Mouse (Mus musculus): ENCODE results near the gene Gm20696. TPM values are rescaled to one million over a fixed set of nuclear protein-coding genes. Genes with fewer than 3 reads are reported as not detected.

Gm20696 gene
- polyA plus RNA-seq, 1 experiment from 2014 or later, result 3.0 TPM

GRCm38 (mm10) chr6:99347836-99348235, 318.8 kb downstream of the Gm20696 start:
- WGBS, result 12% methylated on average over 10 of the region's 10 CpGs
- H3K9ac ChIP-seq (replicated peaks; ENCODE audit: low read depth, low read length), result no peak overlapping the region
- H3K4me2 ChIP-seq (ENCODE audit: low read depth, low read length), result no peak overlapping the region
- H3K9me3 ChIP-seq (ENCODE audit: control insufficient read depth, low read length), result no peaks in the 10 kb centered on the region
- no peaks in the 10 kb centered on the region for H3K36me3 ChIP-seq (ENCODE audit: control insufficient read depth, insufficient read depth, low read length)
- H3K4me1 ChIP-seq (ENCODE audit: control insufficient read depth, insufficient read depth, low read length), result peaks cover 4% of the 10 kb centered on the region; the same call in 1 of the 2 replicates
- ATAC-seq (ENCODE audit: low read depth), result no peak
- no peaks in the 10 kb centered on the region for H3K27me3 ChIP-seq (ENCODE audit: control insufficient read depth, insufficient read depth, low read length)
- H3K27ac ChIP-seq (ENCODE audit: low read depth, low read length), result no peak overlapping the region
- no peak overlapping the region for H3K4me3 ChIP-seq (ENCODE audit: low read depth, low read length)

GRCm38 (mm10) chr6:99344966-99345365, 321.6 kb downstream of the Gm20696 start:
- Histone ChIP-seq H3K9ac (replicated peaks; ENCODE audit: low read depth, low read length) (no peak overlapping the region), H3K27ac (ENCODE audit: low read depth, low read length) (no peak overlapping the region), H3K4me3 (ENCODE audit: low read depth, low read length) (no peak overlapping the region), H3K36me3 (ENCODE audit: control insufficient read depth, insufficient read depth, low read length) (no peaks in the 10 kb centered on the region), H3K9me3 (ENCODE audit: control insufficient read depth, low read length) (no peaks in the 10 kb centered on the region), H3K4me1 (ENCODE audit: control insufficient read depth, insufficient read depth, low read length) (peaks cover 4% of the 10 kb centered on the region; the same call in 1 of the 2 replicates), H3K4me2 (ENCODE audit: low read depth, low read length) (no peak overlapping the region), H3K27me3 (ENCODE audit: control insufficient read depth, insufficient read depth, low read length) (no peaks in the 10 kb centered on the region)
- ATAC-seq (ENCODE audit: low read depth), result no peak
- WGBS, result 96% methylated on average over 7 of the region's 7 CpGs

GRCm38 (mm10) chr6:99344357-99344756, 322.2 kb downstream of the Gm20696 start:
- Histone ChIP-seq H3K36me3 (ENCODE audit: control insufficient read depth, insufficient read depth, low read length) (no peaks in the 10 kb centered on the region), H3K27me3 (ENCODE audit: control insufficient read depth, insufficient read depth, low read length) (no peaks in the 10 kb centered on the region), H3K4me3 (ENCODE audit: low read depth, low read length) (no peak overlapping the region), H3K9me3 (ENCODE audit: control insufficient read depth, low read length) (no peaks in the 10 kb centered on the region), H3K27ac (ENCODE audit: low read depth, low read length) (no peak overlapping the region), H3K9ac (replicated peaks; ENCODE audit: low read depth, low read length) (no peak overlapping the region), H3K4me1 (ENCODE audit: control insufficient read depth, insufficient read depth, low read length) (peaks cover 6% of the 10 kb centered on the region; the same call in 1 of the 2 replicates), H3K4me2 (ENCODE audit: low read depth, low read length) (no peak overlapping the region)
- no peak for ATAC-seq (ENCODE audit: low read depth)
- 90% methylated on average over 3 of the region's 3 CpGs for WGBS

GRCm38 (mm10) chr6:99343815-99344214, 322.8 kb downstream of the Gm20696 start:
- no peaks in the 10 kb centered on the region for H3K27me3 ChIP-seq (ENCODE audit: control insufficient read depth, insufficient read depth, low read length)
- WGBS, result 86% methylated on average over 3 of the region's 3 CpGs
- H3K4me1 ChIP-seq (ENCODE audit: control insufficient read depth, insufficient read depth, low read length), result peaks cover 8% of the 10 kb centered on the region; the same call in 1 of the 2 replicates
- no peak for ATAC-seq (ENCODE audit: low read depth)
- no peaks in the 10 kb centered on the region for H3K36me3 ChIP-seq (ENCODE audit: control insufficient read depth, insufficient read depth, low read length)
- no peak overlapping the region for H3K4me2 ChIP-seq (ENCODE audit: low read depth, low read length)
- H3K9me3 ChIP-seq (ENCODE audit: control insufficient read depth, low read length), result no peaks in the 10 kb centered on the region
- H3K27ac ChIP-seq (ENCODE audit: low read depth, low read length), result no peak overlapping the region
- no peak overlapping the region for H3K4me3 ChIP-seq (ENCODE audit: low read depth, low read length)
- no peak overlapping the region for H3K9ac ChIP-seq (replicated peaks; ENCODE audit: low read depth, low read length)

- H3K4me1 ChIP-seq (ENCODE audit: control insufficient read depth, insufficient read depth, low read length), result 0 out of 2 replicates have a peak, but pooled peaks cover 4% of the 10 kb centered on the region
- WGBS, result 95% methylated on average over 3 of the region's 3 CpGs
- no peak overlapping the region for H3K4me2 ChIP-seq (ENCODE audit: low read depth, low read length)
- H3K4me3 ChIP-seq (ENCODE audit: low read depth, low read length), result no peak overlapping the region
- ATAC-seq (ENCODE audit: low read depth), result no peak
- H3K36me3 ChIP-seq (ENCODE audit: control insufficient read depth, insufficient read depth, low read length), result no peaks in the 10 kb centered on the region
- no peaks in the 10 kb centered on the region for H3K27me3 ChIP-seq (ENCODE audit: control insufficient read depth, insufficient read depth, low read length)
- no peaks in the 10 kb centered on the region for H3K9me3 ChIP-seq (ENCODE audit: control insufficient read depth, low read length)
- H3K27ac ChIP-seq (ENCODE audit: low read depth, low read length), result no peak overlapping the region
- H3K9ac ChIP-seq (replicated peaks; ENCODE audit: low read depth, low read length), result no peak overlapping the region
These were observed 324.2 kb downstream of the Gm20696 start for GRCm38 (mm10) chr6:99342416-99342815.

- Histone ChIP-seq H3K4me3 (ENCODE audit: low read depth, low read length) (no peak overlapping the region), H3K27me3 (ENCODE audit: control insufficient read depth, insufficient read depth, low read length) (no peaks in the 10 kb centered on the region), H3K27ac (ENCODE audit: low read depth, low read length) (no peak overlapping the region), H3K36me3 (ENCODE audit: control insufficient read depth, insufficient read depth, low read length) (no peaks in the 10 kb centered on the region), H3K9ac (replicated peaks; ENCODE audit: low read depth, low read length) (no peak overlapping the region), H3K9me3 (ENCODE audit: control insufficient read depth, low read length) (no peaks in the 10 kb centered on the region), H3K4me1 (ENCODE audit: control insufficient read depth, insufficient read depth, low read length) (peaks cover 7% of the 10 kb centered on the region; the same call in 1 of the 2 replicates), H3K4me2 (ENCODE audit: low read depth, low read length) (no peak overlapping the region)
- no peak for ATAC-seq (ENCODE audit: low read depth)
- WGBS, result 85% methylated on average over 4 of the region's 4 CpGs
These were observed 325.7 kb downstream of the Gm20696 start for GRCm38 (mm10) chr6:99340902-99341301.

GRCm38 (mm10) chr6:99339986-99340721, 326.4 kb downstream of the Gm20696 start:
- Histone ChIP-seq H3K27me3 (ENCODE audit: control insufficient read depth, insufficient read depth, low read length) (no peaks in the 10 kb centered on the region), H3K9ac (replicated peaks; ENCODE audit: low read depth, low read length) (no peak overlapping the region), H3K4me1 (ENCODE audit: control insufficient read depth, insufficient read depth, low read length) (peaks cover 7% of the 10 kb centered on the region; the same call in 1 of the 2 replicates), H3K27ac (ENCODE audit: low read depth, low read length) (no peak overlapping the region), H3K4me2 (ENCODE audit: low read depth, low read length) (no peak overlapping the region), H3K36me3 (ENCODE audit: control insufficient read depth, insufficient read depth, low read length) (no peaks in the 10 kb centered on the region), H3K9me3 (ENCODE audit: control insufficient read depth, low read length) (no peaks in the 10 kb centered on the region), H3K4me3 (ENCODE audit: low read depth, low read length) (no peak overlapping the region)
- WGBS, result 81% methylated on average over 10 of the region's 10 CpGs
- no peak for ATAC-seq (ENCODE audit: low read depth)

GRCm38 (mm10) chr6:99339343-99339620, 327.3 kb downstream of the Gm20696 start:
- WGBS, result 24% methylated on average over 5 of the region's 5 CpGs
- Histone ChIP-seq H3K27me3 (ENCODE audit: control insufficient read depth, insufficient read depth, low read length) (no peaks in the 10 kb centered on the region), H3K9ac (replicated peaks; ENCODE audit: low read depth, low read length) (no peak overlapping the region), H3K4me2 (ENCODE audit: low read depth, low read length) (no peak overlapping the region), H3K9me3 (ENCODE audit: control insufficient read depth, low read length) (no peaks in the 10 kb centered on the region), H3K4me1 (ENCODE audit: control insufficient read depth, insufficient read depth, low read length) (peaks cover 7% of the 10 kb centered on the region; the same call in 1 of the 2 replicates), H3K27ac (ENCODE audit: low read depth, low read length) (no peak overlapping the region), H3K36me3 (ENCODE audit: control insufficient read depth, insufficient read depth, low read length) (no peaks in the 10 kb centered on the region), H3K4me3 (ENCODE audit: low read depth, low read length) (no peak overlapping the region)
- ATAC-seq (ENCODE audit: low read depth), result no peak

- H3K9ac ChIP-seq (replicated peaks; ENCODE audit: low read depth, low read length), result no peak overlapping the region
- no peak for ATAC-seq (ENCODE audit: low read depth)
- H3K4me3 ChIP-seq (ENCODE audit: low read depth, low read length), result no peak overlapping the region
- H3K4me2 ChIP-seq (ENCODE audit: low read depth, low read length), result no peak overlapping the region
- no peak overlapping the region for H3K27ac ChIP-seq (ENCODE audit: low read depth, low read length)
- H3K27me3 ChIP-seq (ENCODE audit: control insufficient read depth, insufficient read depth, low read length), result no peaks in the 10 kb centered on the region
- H3K36me3 ChIP-seq (ENCODE audit: control insufficient read depth, insufficient read depth, low read length), result no peaks in the 10 kb centered on the region
- peaks cover 7% of the 10 kb centered on the region; the same call in 1 of the 2 replicates for H3K4me1 ChIP-seq (ENCODE audit: control insufficient read depth, insufficient read depth, low read length)
- no peaks in the 10 kb centered on the region for H3K9me3 ChIP-seq (ENCODE audit: control insufficient read depth, low read length)
- WGBS, result 37% methylated on average over 9 of the region's 9 CpGs
These were observed 327.8 kb downstream of the Gm20696 start for GRCm38 (mm10) chr6:99338593-99339342.
